Mouse (Mus musculus) colon, adult 2 months (tissue): ENCODE measurements around the gene Cox16. TPM values are rescaled to one million over a fixed set of nuclear protein-coding genes. Genes with fewer than 3 reads are reported as not detected.

Experiments
- polyA plus RNA-seq: library from polyadenylated mRNA; depleted of rRNA; stranded (reverse); fragments of >200 nt; gene quantifications from 2 replicates; pipeline ENCODE4 v1.2.3, GENCODE M21; 2012; rRNA removed

The Cox16 gene
- 73.2 and 107 TPM in 2 replicates for polyA plus RNA-seq

DNA sequence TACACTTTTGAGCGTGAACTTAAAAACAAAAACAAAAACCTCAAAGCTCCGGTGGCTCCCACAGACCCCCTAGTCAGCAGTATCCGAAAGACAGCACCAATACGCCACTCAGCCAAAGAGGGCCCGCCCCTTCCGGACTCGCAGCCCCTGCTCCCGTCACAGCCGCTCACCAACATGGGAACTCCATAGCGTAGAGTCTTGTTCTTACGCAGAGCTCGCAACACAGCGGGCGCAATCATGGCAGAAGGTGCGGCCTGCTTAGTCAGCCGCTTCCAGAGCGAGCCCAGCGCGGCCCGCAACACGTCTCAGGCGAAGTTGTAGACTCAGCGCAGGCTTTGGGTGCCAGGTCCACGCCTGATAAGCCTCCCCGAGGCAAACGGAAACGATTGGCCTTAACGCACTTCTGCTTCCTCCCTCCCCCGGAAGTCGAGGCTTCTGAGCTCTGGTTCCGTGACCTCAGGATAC, at the start of gene Cox16:
Cox16 (minus strand) TSS at position 401 of the 465 bp plus-strand sequence.

DNA sequence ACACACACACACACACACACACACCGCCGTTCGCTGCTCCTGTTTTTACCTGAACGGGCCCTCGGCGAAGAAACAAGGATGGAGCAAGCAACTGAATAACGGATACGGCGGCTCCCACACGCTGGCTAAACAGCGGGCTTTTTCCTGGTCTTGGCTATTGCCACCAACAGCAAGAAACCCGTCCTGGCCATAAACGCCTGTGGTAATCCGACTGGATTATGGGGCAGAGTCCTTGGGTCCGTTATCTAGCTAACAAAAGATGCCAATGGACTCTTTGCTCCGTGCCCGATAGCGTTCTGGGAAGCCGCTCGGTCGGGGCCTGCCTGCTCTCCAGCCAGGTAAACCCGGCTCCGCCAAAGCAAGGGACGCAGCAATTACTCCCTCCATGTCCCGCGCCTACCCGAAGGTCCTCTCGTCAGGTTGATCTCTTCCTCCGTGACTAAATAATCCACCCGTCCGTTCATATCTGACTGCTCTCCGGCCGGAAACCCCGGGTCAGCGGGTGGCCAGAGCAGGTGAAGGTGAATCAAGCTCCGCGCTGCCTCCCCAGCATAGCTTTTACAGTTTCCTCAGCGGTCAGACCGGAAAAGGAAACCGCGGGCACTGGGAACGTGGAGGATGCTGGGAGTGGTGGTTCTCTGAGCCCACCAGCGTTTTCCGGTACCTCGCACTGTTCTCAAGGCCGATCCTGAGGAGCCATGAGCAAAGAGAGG, 47.5 kb upstream of the Cox16 start, which contains the start of the genes Gm20498 and Synj2bp:
Gm20498 (minus strand) TSS at position 590 of the 713 bp plus-strand sequence.
Synj2bp (minus strand) TSS at position 596 of the 713 bp plus-strand sequence.

DNA sequence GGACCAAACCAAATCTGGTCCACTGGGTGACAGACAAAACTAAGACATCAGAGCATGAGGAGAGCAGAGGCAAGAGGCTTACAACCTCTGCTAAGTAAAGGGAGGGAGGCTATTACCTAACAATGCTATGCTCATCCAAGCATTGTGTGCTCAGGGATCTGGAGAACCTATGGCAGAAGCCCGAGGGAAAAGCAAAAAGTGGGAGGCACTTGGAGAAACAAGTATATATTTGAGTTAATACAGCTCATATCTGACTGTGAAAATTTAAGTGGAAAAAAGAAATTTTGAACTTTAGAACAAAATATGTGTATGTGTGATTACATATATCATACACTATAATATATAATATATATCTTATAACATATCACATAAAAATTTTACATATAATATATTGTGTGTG, 63.1 kb downstream of the Cox16 start, which contains the start of gene Adam4:
Adam4 (minus strand) TSS at position 101 of the 400 bp plus-strand sequence.

DNA sequence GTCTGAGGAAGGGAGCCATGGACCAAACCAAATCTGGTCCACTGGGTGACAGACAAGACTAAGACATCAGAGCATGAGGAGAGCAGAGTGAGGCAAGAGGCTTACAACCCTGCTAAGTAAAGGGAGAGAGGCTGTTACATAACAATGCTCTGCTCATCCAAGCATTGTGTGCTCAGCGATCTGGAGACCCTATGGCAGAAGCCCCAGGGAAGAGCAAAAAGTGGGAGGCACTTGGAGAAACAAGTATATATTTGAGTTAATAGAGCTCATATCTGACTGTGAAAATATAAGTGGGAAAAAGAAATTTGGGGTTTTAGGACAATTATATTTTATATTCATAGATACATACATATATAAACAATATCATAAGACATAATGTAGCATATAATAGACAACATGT, 105.6 kb downstream of the Cox16 start, which contains the start of gene Gm4787:
Gm4787 (minus strand) TSS at position 101 of the 400 bp plus-strand sequence.

DNA sequence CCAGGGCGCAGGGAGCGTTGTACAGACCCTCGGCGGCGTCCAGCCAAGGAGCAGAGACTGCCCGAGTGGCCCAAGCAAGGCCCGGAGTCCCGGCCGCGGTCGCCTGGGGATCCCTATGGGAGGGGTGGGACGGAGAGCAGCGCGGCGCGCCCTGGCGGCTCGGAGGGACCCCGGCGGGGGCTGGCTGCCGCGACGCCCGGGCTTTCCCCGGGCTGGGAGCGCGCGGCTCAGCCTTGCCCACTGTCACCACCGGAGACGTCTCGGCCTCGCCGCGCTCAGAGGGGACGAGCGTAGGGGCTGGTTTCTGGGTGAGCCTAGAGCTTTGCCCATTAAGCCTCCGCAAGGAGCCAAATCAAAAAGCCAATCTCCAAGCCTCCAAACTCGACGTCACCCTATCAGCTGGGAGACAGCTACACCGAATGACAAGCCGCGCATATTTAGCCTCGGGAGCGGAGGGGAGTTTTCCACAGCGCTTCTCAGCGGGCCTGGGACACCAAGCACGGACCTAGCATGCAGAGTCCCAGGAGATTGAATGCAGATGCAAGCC, 152.0 kb downstream of the Cox16 start, which contains the start of gene Slc8a3:
Slc8a3 (minus strand) TSS at position 306 of the 547 bp plus-strand sequence.

Other genes starting within 250 kb of the Cox16 start
- gene Slc8a3, start 151.9 kb downstream of the Cox16 start, polyA plus RNA-seq: 0.84 and 1.4 TPM in 2 replicates
- 0.13 and 0.24 TPM in 2 replicates for gene Gm4787, start 105.7 kb downstream of the Cox16 start, polyA plus RNA-seq
- 0.25 and 0.26 TPM in 2 replicates for gene Adam4, start 63.2 kb downstream of the Cox16 start, polyA plus RNA-seq
- 8.2 and 19.4 TPM in 2 replicates for gene Gm20498, start 47.8 kb upstream of the Cox16 start, polyA plus RNA-seq
- 13.6 and 17.2 TPM in 2 replicates for gene Synj2bp, start 47.8 kb upstream of the Cox16 start, polyA plus RNA-seq
- 0.03 TPM in 1 of 2 replicates, not detected in the other for gene Adam21, start 83.3 kb upstream of the Cox16 start, polyA plus RNA-seq
- 2.5 and 2.8 TPM in 2 replicates for gene Med6, start 109.9 kb upstream of the Cox16 start, polyA plus RNA-seq
- gene Ttc9, start 146.1 kb upstream of the Cox16 start, polyA plus RNA-seq: 0.84 and 1.1 TPM in 2 replicates